Mouse (Mus musculus) bone marrow macrophage, adult 2 months (primary cell): Measurements from ENCODE around the gene Fam183b.

Source experiments
- CTCF ChIP-seq: IDR thresholded peaks from 2 replicates; pipeline ENCODE4 v1.5.1; 2012; ENCODE audit warnings: low read depth, mild to moderate bottlenecking, low read length, moderate library complexity
- POLR2A ChIP-seq: IDR thresholded peaks from 2 replicates; pipeline ENCODE4 v1.6.1; 2012; ENCODE audit warnings: mild to moderate bottlenecking, low read depth, low read length, borderline replicate concordance

- TF ChIP-seq POLR2A (no peak), CTCF (no peak)
Measured at GRCm38 (mm10) chr11:58789532-58789931, 12.2 kb downstream of the Fam183b start.
